Mouse (Mus musculus) megakaryocyte, embryonic 14.5 days (primary cell): ENCODE results near the gene Gm3633.
"Not testable (repeated sequence)": the region's sequence is repeated elsewhere in the genome, so short reads cannot be mapped to it uniquely, and the experiment has no call there.

Experiments used
- FLI1 ChIP-seq: IDR thresholded peaks from 2 replicates; pipeline ENCODE4 v1.6.1; 2012; ENCODE audit warnings: low read length, inconsistent platforms, mixed read lengths
- GATA1 ChIP-seq: IDR thresholded peaks from 3 replicates; pipeline ENCODE4 v1.6.1; 2012; ENCODE audit warnings: mixed read lengths, low read length, inconsistent platforms, borderline replicate concordance

DNA sequence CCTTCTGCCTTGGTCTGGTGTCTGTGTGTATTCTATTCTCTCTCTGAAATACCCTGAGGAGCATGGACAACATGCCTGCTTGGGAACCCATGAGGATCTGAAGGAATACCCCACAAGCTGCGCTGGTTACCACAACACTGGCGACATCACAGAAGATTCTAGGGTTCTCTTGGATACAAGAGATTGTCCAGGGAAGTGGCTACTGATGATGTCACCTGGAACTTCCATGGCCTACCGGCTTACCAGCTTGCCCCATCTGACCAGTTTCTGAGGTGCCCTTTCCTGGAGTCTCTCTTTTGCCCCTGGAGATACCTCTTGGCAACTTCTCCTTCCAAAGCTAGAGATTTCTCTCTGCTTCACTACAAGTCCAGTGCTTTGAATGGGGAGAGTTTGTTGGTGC is 41.9 kb downstream of the Gm3633 start, which contains the start of gene Gm17124:
- TF ChIP-seq GATA1, FLI1: not testable (repeated sequence)
